Mouse (Mus musculus) kidney, adult 2 months (tissue): ENCODE data around the gene Hoxc6.

ENCODE experiments used
- CTCF ChIP-seq: fragments of 200-500 bp; conservative IDR thresholded peaks from 2 replicates; pipeline ENCODE4 v1.5.1; 2011; ENCODE audit warnings: low read depth, mild to moderate bottlenecking, control low read depth, low read length, moderate library complexity, mixed read lengths; ENCODE audit not compliant: insufficient read depth, insufficient read length
- POLR2A ChIP-seq: fragments of 200-500 bp; IDR thresholded peaks from one replicate; pipeline ENCODE4 v1.6.1; 2011; ENCODE audit warnings: low read depth, low read length, control low read depth

GRCm38 (mm10) chr15:102999955-103000354, 1.9 kb downstream of the Hoxc6 start:
- TF ChIP-seq CTCF, result no peak
- TF ChIP-seq POLR2A, result no peak
